Mouse (Mus musculus): ENCODE measurements around the gene Tenm3. TPM values are rescaled to one million over a fixed set of nuclear protein-coding genes. Genes with fewer than 3 reads are reported as not detected.
A peak's percentile ranks its signal among the peaks of the same experiment; 100 is the strongest.

The Tenm3 gene
- polyA plus RNA-seq, 1 experiment from 2014 or later: 31.6 TPM

DNA sequence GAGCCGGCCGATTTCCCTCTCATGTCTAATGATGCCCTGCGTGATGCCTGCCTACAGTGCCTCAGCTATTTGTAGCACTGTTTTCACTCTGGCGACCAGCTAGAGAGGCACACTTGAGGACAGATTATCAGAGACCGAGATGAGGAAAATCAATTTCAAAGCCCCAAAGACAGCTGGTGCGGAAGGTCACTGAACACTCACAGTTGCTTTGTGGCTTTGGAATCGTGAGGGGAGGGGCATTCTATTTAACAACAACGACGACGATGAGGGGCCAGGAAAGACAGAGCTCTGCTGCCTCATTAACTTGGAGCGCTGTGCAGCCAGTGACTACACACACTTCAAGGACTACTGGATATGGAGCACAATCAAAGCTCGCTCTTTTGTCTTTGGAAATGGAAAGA is 443.2 kb downstream of the Tenm3 start:
- WGBS: 40% methylated on average over 12 of the region's 12 CpGs
- Histone ChIP-seq H3K27me3 (ENCODE audit: insufficient read depth, poor library complexity, severe bottlenecking) (no peaks in the 10 kb centered on the region), H3K4me3 (peak overlapping the region; percentile 22), H3K4me1 (replicated peaks) (peaks cover 31% of the 10 kb centered on the region), H3K27ac (peak overlapping the region; percentile 71), H3K9me3 (no peaks in the 10 kb centered on the region), H3K36me3 (peaks cover 5% of the 10 kb centered on the region; the same call in 1 of the 2 replicates)
- peak; percentile 62 for DNase-seq (ENCODE audit: low spot score)

DNA sequence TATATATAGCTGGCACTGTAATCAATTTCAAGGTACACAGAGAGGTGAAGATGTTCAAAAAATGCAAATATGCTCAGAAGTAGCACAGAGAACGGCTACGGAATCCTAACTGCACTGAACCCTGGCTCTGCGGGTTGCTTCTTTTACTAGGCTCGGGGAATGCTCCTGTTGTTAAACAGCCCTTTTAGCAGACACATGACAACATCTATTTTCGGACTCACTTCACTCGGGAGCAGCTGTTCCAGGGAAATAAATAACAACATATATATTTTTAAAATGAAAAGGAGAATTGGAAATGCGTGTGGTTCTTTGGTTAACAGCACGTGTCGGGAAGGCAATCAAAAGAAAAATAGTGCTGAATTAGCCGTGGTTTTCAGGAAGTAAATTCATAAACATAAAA is 457.9 kb downstream of the Tenm3 start:
- WGBS: 84% methylated on average over 10 of the region's 10 CpGs
- no peak for DNase-seq (ENCODE audit: low spot score)
- Histone ChIP-seq H3K27me3 (ENCODE audit: insufficient read depth, poor library complexity, severe bottlenecking) (no peaks in the 10 kb centered on the region), H3K27ac (no peak overlapping the region), H3K9me3 (no peaks in the 10 kb centered on the region), H3K4me3 (no peak overlapping the region), H3K36me3 (peaks cover 15% of the 10 kb centered on the region; the same call in 1 of the 2 replicates), H3K4me1 (replicated peaks) (0 out of 2 replicates have a peak, but pooled peaks cover 3% of the 10 kb centered on the region)

DNA sequence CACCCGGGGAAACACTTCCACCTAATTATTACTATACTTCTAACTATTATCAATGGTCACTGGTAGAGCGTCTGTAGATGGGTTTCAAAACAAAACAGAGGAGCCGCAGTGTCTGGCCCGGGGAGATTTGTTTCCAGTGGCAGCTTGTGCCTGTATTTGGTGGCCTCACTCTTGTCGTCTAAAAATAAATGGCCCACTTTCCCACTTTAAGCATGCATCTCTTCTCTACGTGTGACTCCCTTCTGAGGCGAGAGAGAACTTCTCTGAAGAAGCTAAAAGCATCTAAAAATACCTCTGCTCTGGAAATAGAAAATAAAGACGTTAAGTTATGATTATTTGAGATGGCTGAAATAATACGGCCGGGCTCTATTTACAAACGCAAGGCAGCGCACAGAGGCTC is 463.7 kb downstream of the Tenm3 start:
- H3K36me3 ChIP-seq: no peaks in the 10 kb centered on the region
- H3K4me3 ChIP-seq: no peak overlapping the region
- peaks cover 28% of the 10 kb centered on the region for H3K4me1 ChIP-seq (replicated peaks)
- WGBS: 91% methylated on average over 12 of the region's 12 CpGs
- no peak for DNase-seq (ENCODE audit: low spot score)
- H3K9me3 ChIP-seq: no peaks in the 10 kb centered on the region
- no peak overlapping the region for H3K27ac ChIP-seq
- H3K27me3 ChIP-seq (ENCODE audit: insufficient read depth, poor library complexity, severe bottlenecking): no peaks in the 10 kb centered on the region

DNA sequence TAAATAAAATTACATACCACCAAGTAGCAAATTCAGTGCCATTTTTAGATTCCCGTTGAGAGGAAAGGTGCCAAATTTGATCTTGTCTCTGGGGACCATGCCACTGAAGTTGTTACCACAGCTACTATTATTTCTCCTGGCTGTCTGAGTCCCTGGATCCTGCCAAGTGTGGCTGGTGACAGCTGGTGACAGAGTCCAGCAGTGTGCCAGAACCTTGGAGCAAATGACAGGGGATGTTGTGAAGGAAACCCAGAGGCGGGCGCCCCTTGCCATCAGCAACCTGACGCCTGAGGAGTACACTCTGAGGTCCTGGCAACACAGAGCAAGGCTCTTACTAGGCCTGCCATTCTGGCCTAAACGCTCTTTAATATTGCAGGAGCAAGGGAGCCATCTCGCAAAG is 467.0 kb downstream of the Tenm3 start:
- no peak overlapping the region for H3K4me3 ChIP-seq
- no peaks in the 10 kb centered on the region for H3K9me3 ChIP-seq
- 79% methylated on average over 6 of the region's 6 CpGs for WGBS
- H3K36me3 ChIP-seq: no peaks in the 10 kb centered on the region
- no peak overlapping the region for H3K27ac ChIP-seq
- no peak for DNase-seq (ENCODE audit: low spot score)
- no peaks in the 10 kb centered on the region for H3K27me3 ChIP-seq (ENCODE audit: insufficient read depth, poor library complexity, severe bottlenecking)
- H3K4me1 ChIP-seq (replicated peaks): peaks cover 28% of the 10 kb centered on the region

DNA sequence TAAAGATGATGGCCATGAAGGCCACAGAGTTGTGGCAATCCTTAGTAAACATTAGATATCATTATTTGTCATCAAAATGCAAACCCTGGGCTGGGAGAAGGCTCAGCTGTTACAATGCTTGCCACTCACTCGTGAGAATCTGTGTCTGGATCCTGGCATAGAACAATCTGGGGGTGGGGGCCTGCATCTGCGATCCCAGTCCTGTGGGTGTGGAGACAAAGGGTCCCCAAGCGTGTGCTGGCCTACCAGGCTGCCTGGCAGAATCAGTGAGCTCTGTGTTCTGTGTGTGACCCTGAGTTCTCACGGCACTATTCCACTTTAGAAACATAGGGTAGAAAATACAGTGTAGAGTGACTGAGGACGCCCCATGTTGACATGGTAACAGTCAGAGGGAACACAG is 468.6 kb downstream of the Tenm3 start:
- peak overlapping the region; percentile 50; the same call in 1 of the 2 replicates for H3K27ac ChIP-seq
- WGBS: 52% methylated on average over 5 of the region's 5 CpGs
- H3K4me3 ChIP-seq: no peak overlapping the region
- no peaks in the 10 kb centered on the region for H3K27me3 ChIP-seq (ENCODE audit: insufficient read depth, poor library complexity, severe bottlenecking)
- no peaks in the 10 kb centered on the region for H3K9me3 ChIP-seq
- peaks cover 5% of the 10 kb centered on the region; the same call in 1 of the 2 replicates for H3K36me3 ChIP-seq
- H3K4me1 ChIP-seq (replicated peaks): peaks cover 28% of the 10 kb centered on the region
- DNase-seq (ENCODE audit: low spot score): no peak

DNA sequence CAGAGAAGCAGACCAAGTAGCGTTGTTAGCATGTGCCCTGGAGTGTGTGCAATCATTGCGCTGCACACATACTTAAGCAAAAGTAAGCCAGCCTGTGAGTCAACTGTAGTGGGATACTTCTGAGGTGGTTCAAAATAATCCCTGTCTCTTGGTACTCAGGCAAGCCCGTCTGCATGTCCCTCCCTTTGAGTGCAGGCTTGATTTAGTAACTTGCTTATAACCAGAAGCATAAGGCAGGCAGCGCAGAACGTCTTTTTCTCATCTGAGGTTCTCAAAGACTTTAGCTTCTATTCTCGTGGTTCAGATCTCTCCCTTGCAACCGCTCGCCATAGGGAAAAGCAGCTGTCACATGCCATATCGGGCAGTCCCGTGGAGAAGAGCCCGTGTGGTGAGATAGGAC is 470.3 kb downstream of the Tenm3 start:
- Histone ChIP-seq H3K27ac (no peak overlapping the region), H3K4me3 (no peak overlapping the region), H3K9me3 (no peaks in the 10 kb centered on the region), H3K27me3 (ENCODE audit: insufficient read depth, poor library complexity, severe bottlenecking) (no peaks in the 10 kb centered on the region), H3K36me3 (peaks cover 5% of the 10 kb centered on the region; the same call in 1 of the 2 replicates), H3K4me1 (replicated peaks) (peaks cover 21% of the 10 kb centered on the region)
- WGBS: 95% methylated on average over 11 of the region's 11 CpGs
- no peak for DNase-seq (ENCODE audit: low spot score)

DNA sequence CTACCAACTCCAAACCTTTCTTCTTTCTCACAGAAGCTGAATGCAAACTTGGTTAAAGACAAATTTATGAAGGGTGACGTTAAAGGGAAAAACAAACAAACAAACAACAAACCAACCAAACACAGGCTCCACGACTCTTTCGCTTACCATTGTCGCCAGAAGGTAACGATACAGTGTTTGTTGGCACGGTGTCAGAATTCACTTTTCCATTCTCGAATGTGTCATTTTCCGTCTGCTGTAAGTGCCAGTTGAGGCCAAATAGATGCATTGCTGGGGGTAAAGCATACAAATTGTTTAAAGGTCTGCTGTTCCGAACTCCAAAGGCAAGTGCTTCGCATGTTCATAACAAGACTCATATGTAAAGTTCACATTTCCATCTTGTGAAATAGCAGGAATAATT is 476.6 kb downstream of the Tenm3 start:
- Histone ChIP-seq H3K27me3 (ENCODE audit: insufficient read depth, poor library complexity, severe bottlenecking) (no peaks in the 10 kb centered on the region), H3K36me3 (peaks cover 16% of the 10 kb centered on the region; the same call in 1 of the 2 replicates), H3K27ac (no peak overlapping the region), H3K4me3 (no peak overlapping the region), H3K9me3 (no peaks in the 10 kb centered on the region), H3K4me1 (replicated peaks) (peaks cover 40% of the 10 kb centered on the region)
- 89% methylated on average over 10 of the region's 10 CpGs for WGBS
- DNase-seq (ENCODE audit: low spot score): no peak

DNA sequence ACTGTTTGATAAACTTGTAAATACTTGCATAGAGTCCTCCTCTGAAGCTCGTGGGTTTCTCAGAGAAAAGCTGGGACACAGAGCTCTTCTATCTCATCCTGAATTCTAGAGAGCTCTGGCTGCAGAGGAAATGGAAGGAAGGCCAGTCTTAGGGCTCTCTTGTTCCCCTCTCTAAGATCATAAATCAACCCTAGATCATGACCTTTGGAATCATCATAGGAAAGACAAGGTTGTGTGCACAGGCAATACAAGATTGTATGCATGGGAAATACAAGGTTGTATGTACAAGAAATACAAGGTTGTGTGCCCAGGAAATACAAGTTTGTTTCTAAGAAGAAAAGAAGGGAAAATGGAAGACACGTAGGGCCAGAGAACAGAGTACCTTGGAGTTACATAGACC is 486.9 kb downstream of the Tenm3 start:
- no peak for DNase-seq (ENCODE audit: low spot score)
- Histone ChIP-seq H3K36me3 (peaks cover 43% of the 10 kb centered on the region), H3K27ac (no peak overlapping the region), H3K4me3 (no peak overlapping the region), H3K27me3 (ENCODE audit: insufficient read depth, poor library complexity, severe bottlenecking) (no peaks in the 10 kb centered on the region), H3K4me1 (replicated peaks) (peaks cover 3% of the 10 kb centered on the region; the same call in 1 of the 2 replicates), H3K9me3 (peaks cover 10% of the 10 kb centered on the region)
- 88% methylated on average over 2 of the region's 2 CpGs for WGBS

DNA sequence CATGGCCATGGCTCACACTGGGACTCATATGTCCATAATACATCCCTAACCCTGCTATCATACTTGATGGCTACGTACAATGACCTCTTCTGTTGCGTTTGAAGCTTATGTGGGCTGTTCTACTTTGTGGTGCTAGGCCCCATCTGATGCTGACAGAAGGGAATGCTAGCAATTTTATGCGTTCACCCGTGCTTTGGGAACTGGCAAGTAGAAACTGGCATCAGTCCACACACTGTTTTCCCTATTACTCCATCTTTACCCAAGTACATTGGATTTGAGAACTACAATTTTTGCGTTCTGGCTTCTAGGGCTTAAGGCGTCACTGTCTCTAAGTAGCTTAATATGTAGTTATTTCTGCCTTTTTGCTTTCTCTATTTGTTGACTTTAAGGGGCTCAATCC is 490.3 kb downstream of the Tenm3 start:
- Histone ChIP-seq H3K27ac (no peak overlapping the region), H3K4me1 (replicated peaks) (peaks cover 3% of the 10 kb centered on the region; the same call in 1 of the 2 replicates), H3K36me3 (peaks cover 60% of the 10 kb centered on the region), H3K4me3 (no peak overlapping the region), H3K27me3 (ENCODE audit: insufficient read depth, poor library complexity, severe bottlenecking) (no peaks in the 10 kb centered on the region), H3K9me3 (peaks cover 17% of the 10 kb centered on the region)
- no peak for DNase-seq (ENCODE audit: low spot score)
- WGBS: 95% methylated on average over 6 of the region's 6 CpGs

DNA sequence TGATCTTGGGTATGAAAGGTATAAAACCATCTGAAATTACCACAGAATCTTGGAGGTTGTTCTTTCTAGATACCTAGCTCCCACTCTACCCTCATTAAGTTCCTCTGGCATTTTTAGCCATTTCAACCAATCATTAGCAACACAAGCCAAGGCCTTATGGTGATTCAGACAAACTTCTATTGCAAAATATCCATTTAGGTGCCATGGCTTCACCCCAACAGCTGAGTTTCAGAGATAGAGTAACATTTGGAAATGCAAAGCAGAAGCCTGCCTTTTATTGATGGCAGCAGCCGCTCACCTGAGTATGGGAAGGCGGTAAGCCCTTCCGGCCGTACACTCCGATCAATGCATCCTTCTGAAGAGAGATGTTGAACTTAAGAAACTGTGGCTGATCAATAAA is 494.9 kb downstream of the Tenm3 start:
- Histone ChIP-seq H3K27ac (no peak overlapping the region), H3K36me3 (peaks cover 58% of the 10 kb centered on the region), H3K4me1 (replicated peaks) (peaks cover 12% of the 10 kb centered on the region), H3K9me3 (peaks cover 17% of the 10 kb centered on the region), H3K27me3 (ENCODE audit: insufficient read depth, poor library complexity, severe bottlenecking) (no peaks in the 10 kb centered on the region), H3K4me3 (no peak overlapping the region)
- 94% methylated on average over 5 of the region's 5 CpGs for WGBS
- DNase-seq (ENCODE audit: low spot score): no peak

DNA sequence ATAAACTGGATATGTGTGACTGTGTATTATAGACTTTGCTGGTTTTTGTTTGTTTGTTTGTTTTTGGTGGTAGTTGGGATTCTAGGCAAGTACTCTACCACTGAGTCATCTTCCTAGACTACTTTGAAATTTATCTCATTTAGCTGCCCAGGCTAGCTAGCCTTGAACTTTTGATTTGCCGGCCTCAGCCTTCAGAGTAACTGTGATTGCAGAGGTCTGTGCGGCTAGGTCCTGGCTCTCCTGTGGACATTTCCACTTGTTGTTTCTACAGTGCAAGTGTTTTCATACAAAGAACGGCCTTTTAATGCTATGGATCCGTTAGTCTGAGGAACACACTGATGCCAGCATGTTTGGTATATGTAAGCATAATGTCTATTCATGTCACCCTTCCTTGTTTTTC is 495.4 kb downstream of the Tenm3 start:
- H3K36me3 ChIP-seq: peaks cover 54% of the 10 kb centered on the region
- no peak overlapping the region for H3K4me3 ChIP-seq
- 95% methylated on average over 4 of the region's 4 CpGs for WGBS
- H3K27ac ChIP-seq: no peak overlapping the region
- DNase-seq (ENCODE audit: low spot score): no peak
- H3K9me3 ChIP-seq: peaks cover 17% of the 10 kb centered on the region
- H3K27me3 ChIP-seq (ENCODE audit: insufficient read depth, poor library complexity, severe bottlenecking): no peaks in the 10 kb centered on the region
- H3K4me1 ChIP-seq (replicated peaks): peaks cover 17% of the 10 kb centered on the region

DNA sequence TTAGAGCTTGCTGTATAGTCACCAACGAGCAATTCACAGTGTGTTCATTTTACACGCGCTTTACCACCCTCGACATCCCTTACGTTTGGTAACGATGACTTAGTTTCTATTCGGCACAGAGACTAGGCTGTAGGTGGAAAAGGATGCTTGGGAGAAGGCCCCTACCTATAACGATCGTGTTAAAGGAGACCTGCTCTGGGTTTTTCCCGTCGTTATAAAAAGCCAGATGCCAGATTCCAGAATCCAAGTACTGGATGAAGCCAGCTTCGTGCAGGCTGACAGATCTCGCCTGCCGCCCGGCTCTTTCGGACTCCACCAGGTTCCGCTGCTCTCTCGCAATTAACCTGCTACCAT is 500.7 kb downstream of the Tenm3 start:
- peaks cover 22% of the 10 kb centered on the region for H3K36me3 ChIP-seq
- no peaks in the 10 kb centered on the region for H3K9me3 ChIP-seq
- H3K27me3 ChIP-seq (ENCODE audit: insufficient read depth, poor library complexity, severe bottlenecking): no peaks in the 10 kb centered on the region
- peaks cover 47% of the 10 kb centered on the region for H3K4me1 ChIP-seq (replicated peaks)
- H3K4me3 ChIP-seq: no peak overlapping the region
- peak overlapping the region; percentile 82 for H3K27ac ChIP-seq
- no peak for DNase-seq (ENCODE audit: low spot score)
- 82% methylated on average over 18 of the region's 18 CpGs for WGBS

DNA sequence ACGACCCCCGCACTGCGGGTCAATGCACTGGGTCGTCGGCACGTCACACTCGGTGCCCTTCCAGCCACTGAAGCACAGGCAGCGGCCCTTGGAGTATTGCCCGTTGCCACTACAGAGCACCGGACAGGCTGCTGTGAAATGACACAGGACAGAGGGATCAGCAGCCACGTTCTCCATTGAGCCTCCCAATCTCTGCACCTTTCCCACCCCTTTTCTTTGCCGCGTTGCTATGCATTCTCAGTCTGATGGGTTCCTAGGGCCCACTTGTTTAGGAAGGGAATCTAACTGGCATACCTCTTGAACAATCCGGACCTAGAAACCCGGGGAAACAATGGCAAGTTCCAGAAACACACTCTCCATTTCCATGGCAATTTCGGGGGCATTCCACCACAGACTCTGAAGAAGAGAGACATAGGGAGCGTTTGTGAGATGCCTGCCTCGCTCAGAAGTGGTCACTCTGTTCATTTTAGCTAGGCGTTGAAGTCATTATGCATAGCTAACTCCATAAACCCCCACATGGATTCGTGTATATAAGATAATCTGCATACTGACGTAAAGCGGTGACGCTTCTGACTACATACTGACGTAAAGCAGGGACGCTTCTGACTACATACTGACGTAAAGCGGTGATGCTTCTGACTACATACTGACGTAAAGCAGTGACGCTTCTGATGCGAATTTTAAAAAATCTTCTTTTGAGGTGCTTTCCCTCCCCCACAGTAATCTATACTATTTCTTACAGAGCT is 501.3 kb downstream of the Tenm3 start:
- H3K27ac ChIP-seq: peak overlapping the region; percentile 82
- no peaks in the 10 kb centered on the region for H3K9me3 ChIP-seq
- 52% methylated on average over 30 of the region's 30 CpGs for WGBS
- no peaks in the 10 kb centered on the region for H3K27me3 ChIP-seq (ENCODE audit: insufficient read depth, poor library complexity, severe bottlenecking)
- DNase-seq (ENCODE audit: low spot score): peak; percentile 85
- peak overlapping the region; percentile 28 for H3K4me3 ChIP-seq
- peaks cover 22% of the 10 kb centered on the region for H3K36me3 ChIP-seq
- peaks cover 47% of the 10 kb centered on the region for H3K4me1 ChIP-seq (replicated peaks)

Data from hindbrain, embryonic 10.5 days (tissue).